Mouse (Mus musculus): ENCODE results near the gene Ccdc54.

- TF ChIP-seq CTCF (IDR thresholded peaks at IDR 0.05; ENCODE audit: control insufficient read depth, insufficient read depth, insufficient replicate concordance, low read depth, low read length) (no peak), POLR2A (IDR thresholded peaks at IDR 0.05; ENCODE audit: control insufficient read depth, low read depth, low read length) (no peak)
Observed at GRCm38 (mm10) chr16:50607776-50608562, 17.0 kb upstream of the Ccdc54 start.

Data from testis, adult 2 months (tissue).